Mouse (Mus musculus) C2C12 (cell line): ENCODE measurements around the gene 1600012H06Rik.

Source experiments
- CEBPB ChIP-seq: IDR thresholded peaks from one replicate; pipeline ENCODE4 v1.6.1; 2011; ENCODE audit warnings: low read depth, mild to moderate bottlenecking, control low read depth, moderate library complexity
- CTCF ChIP-seq: IDR thresholded peaks from one replicate; pipeline ENCODE4 v1.5.1; 2011; ENCODE audit not compliant: control insufficient read depth, insufficient read depth, insufficient read length
- MAX ChIP-seq: IDR thresholded peaks from one replicate; pipeline ENCODE4 v1.6.1; 2011; ENCODE audit warnings: mild to moderate bottlenecking, control low read depth
- MYOD1 ChIP-seq: IDR thresholded peaks from one replicate; pipeline ENCODE4 v1.6.1; 2011; ENCODE audit warnings: low read depth; ENCODE audit not compliant: control insufficient read depth, insufficient read length
- USF1 ChIP-seq: IDR thresholded peaks from one replicate; pipeline ENCODE4 v1.6.1; 2011; ENCODE audit warnings: low read depth, mild to moderate bottlenecking, control low read depth, moderate library complexity

GRCm38 (mm10) chr17:14912420-14912819 is 30.6 kb upstream of the 1600012H06Rik start:
- TF ChIP-seq CTCF (no peak), MYOD1 (no peak), MAX (no peak), CEBPB (no peak), USF1 (no peak)
